ENCODE assay signal across 9 mouse cellular contexts in genomic region chr11:85714312-85714931, GRCm38 (mm10).
A peak's percentile ranks its signal among the peaks of the same experiment; 100 is the strongest.
DNase-seq lines count a peak whose midpoint lies in the region; ATAC-seq and TF ChIP-seq lines count a peak whose summit lies in the region.
"Had no signal": no experiment of that assay in that cellular context is flagged by ENCODE, and none has a peak within 500 bp of the region (broad histone marks: within the 10 kb centered on the region; RNA-seq: fewer than 3 reads in every experiment).

No protein-coding gene starts in this region.

- no peak overlapping the region for H3K4me2 ChIP-seq in forebrain, embryonic 11.5 days (ENCODE audit: low read depth, low read length, severe bottlenecking)
- H3K4me2 ChIP-seq in forebrain, embryonic 13.5 days, result no peak overlapping the region
- no peak overlapping the region for H3K4me2 ChIP-seq in lung, embryonic 15.5 days
- no peak overlapping the region for H3K4me2 ChIP-seq in midbrain, embryonic 16.5 days (ENCODE audit: low read length)

- no peak; the same call in 1 of the 2 replicates for ATAC-seq in forebrain, embryonic 11.5 days (replicated peaks; ENCODE audit: low FRiP score)
- ATAC-seq in forebrain, embryonic 13.5 days, result no peak
- ATAC-seq in lung, embryonic 15.5 days (ENCODE audit: borderline replicate concordance, extremely low read depth, low FRiP score, low TSS enrichment), result no peak
- 0 out of 2 replicates have a peak, but pooled peaks have one; percentile 45 for ATAC-seq in midbrain, embryonic 16.5 days

- TF ChIP-seq CTCF in lung, adult 2 months (IDR thresholded peaks at IDR 0.05; ENCODE audit: insufficient read depth, low read length), result no peak
- TF ChIP-seq CTCF in cerebellum, adult 2 months (IDR thresholded peaks at IDR 0.05; ENCODE audit: borderline replicate concordance, insufficient read depth, low read depth, low read length), result no peak

- peaks cover 86% of the 10 kb centered on the region for H3K27me3 ChIP-seq in forebrain, embryonic 11.5 days (ENCODE audit: control insufficient read depth, insufficient read depth, low read length)
- peaks cover 96% of the 10 kb centered on the region for H3K27me3 ChIP-seq in forebrain, embryonic 13.5 days
- no peaks in the 10 kb centered on the region for H3K27me3 ChIP-seq in lung, embryonic 15.5 days
- H3K27me3 ChIP-seq in midbrain, embryonic 16.5 days (ENCODE audit: control insufficient read depth, insufficient read depth, low read depth, low read length), result peaks cover 22% of the 10 kb centered on the region
- no peaks in the 10 kb centered on the region for H3K27me3 ChIP-seq in cerebellum, adult 2 months (ENCODE audit: control insufficient read depth, insufficient read depth, low read length)

- no peak overlapping the region for H3K9ac ChIP-seq in forebrain, embryonic 11.5 days (ENCODE audit: low read length)
- no peak overlapping the region for H3K9ac ChIP-seq in forebrain, embryonic 13.5 days
- no peak overlapping the region for H3K9ac ChIP-seq in lung, embryonic 15.5 days
- H3K9ac ChIP-seq in midbrain, embryonic 16.5 days (ENCODE audit: low read depth, low read length), result no peak overlapping the region
- H3K9ac ChIP-seq: liver, embryonic 14.5 days had no signal

- H3K4me1 ChIP-seq in forebrain, embryonic 11.5 days (replicated peaks; ENCODE audit: control insufficient read depth, insufficient read depth, low read length), result peaks cover 15% of the 10 kb centered on the region
- H3K4me1 ChIP-seq in forebrain, embryonic 13.5 days, result peaks cover 18% of the 10 kb centered on the region
- H3K4me1 ChIP-seq in lung, embryonic 15.5 days, result peaks cover 49% of the 10 kb centered on the region
- H3K4me1 ChIP-seq in lung, adult 2 months (ENCODE audit: control insufficient read depth, insufficient read depth, low read length), result peaks cover 10% of the 10 kb centered on the region
- peaks cover 11% of the 10 kb centered on the region for H3K4me1 ChIP-seq in midbrain, embryonic 16.5 days (ENCODE audit: control insufficient read depth, insufficient read depth, low read length)
- H3K4me1 ChIP-seq in cerebellum, adult 2 months (ENCODE audit: control insufficient read depth, insufficient read depth, low read length), result peaks cover 7% of the 10 kb centered on the region

- no peaks in the 10 kb centered on the region for H3K36me3 ChIP-seq in forebrain, embryonic 11.5 days (ENCODE audit: control insufficient read depth, insufficient read depth, low read length)
- H3K36me3 ChIP-seq in forebrain, embryonic 13.5 days (ENCODE audit: poor library complexity, severe bottlenecking), result no peaks in the 10 kb centered on the region
- no peaks in the 10 kb centered on the region for H3K36me3 ChIP-seq in lung, embryonic 15.5 days
- H3K36me3 ChIP-seq in midbrain, embryonic 16.5 days (ENCODE audit: control insufficient read depth, insufficient read depth, low read length), result no peaks in the 10 kb centered on the region

- H3K9me3 ChIP-seq in forebrain, embryonic 11.5 days (ENCODE audit: control insufficient read depth, low read length), result no peaks in the 10 kb centered on the region
- no peaks in the 10 kb centered on the region for H3K9me3 ChIP-seq in forebrain, embryonic 13.5 days (replicated peaks)
- no peaks in the 10 kb centered on the region for H3K9me3 ChIP-seq in lung, embryonic 15.5 days
- no peaks in the 10 kb centered on the region for H3K9me3 ChIP-seq in midbrain, embryonic 16.5 days (replicated peaks; ENCODE audit: control insufficient read depth, low read length, poor library complexity, severe bottlenecking)

- H3K4me3 ChIP-seq in forebrain, embryonic 11.5 days (ENCODE audit: low read depth, low read length), result no peak overlapping the region
- no peak overlapping the region for H3K4me3 ChIP-seq in forebrain, embryonic 13.5 days
- no peak overlapping the region for H3K4me3 ChIP-seq in lung, embryonic 15.5 days
- no peak overlapping the region for H3K4me3 ChIP-seq in lung, adult 2 months (replicated peaks; ENCODE audit: extremely low read depth, low read depth, low read length)
- no peak overlapping the region for H3K4me3 ChIP-seq in midbrain, embryonic 16.5 days (ENCODE audit: low read depth, low read length)
- H3K4me3 ChIP-seq in cerebellum, adult 2 months (replicated peaks; ENCODE audit: insufficient read depth, low read depth, low read length), result no peak overlapping the region

- 3% methylated on average over 7 of the region's 7 CpGs for whole genome bisulfite sequencing in forebrain, embryonic 11.5 days
- WGBS in forebrain, embryonic 13.5 days, result 2% methylated on average over 7 of the region's 7 CpGs
- 34% methylated on average over 7 of the region's 7 CpGs for WGBS in lung, embryonic 15.5 days
- 55% methylated on average over 7 of the region's 7 CpGs for WGBS in lung, adult 2 months
- 7% methylated on average over 7 of the region's 7 CpGs for WGBS in midbrain, embryonic 16.5 days
- WGBS in cerebellum, adult 2 months, result 60% methylated on average over 7 of the region's 7 CpGs

- DNase-seq in forebrain, embryonic 11.5 days (ENCODE audit: low spot score), result peak; percentile 65
- DNase-seq in lung, adult 2 months, result no peak
- DNase-seq in adrenal gland, postnatal 25 days, result peak; percentile 27
- DNase-seq in right cerebral cortex, adult 2 months (ENCODE audit: low spot score in 2 of 2), result no peak
- no peak for DNase-seq in cerebellum, adult 2 months

- TF ChIP-seq POLR2A in lung, adult 2 months (IDR thresholded peaks at IDR 0.05; ENCODE audit: borderline replicate concordance, extremely low read depth, low read depth, low read length), result no peak
- no peak for TF ChIP-seq POLR2A in cerebellum, adult 2 months (IDR thresholded peaks at IDR 0.05; ENCODE audit: borderline replicate concordance, insufficient read depth, low read length)

- no peak overlapping the region for H3K27ac ChIP-seq in forebrain, embryonic 11.5 days (ENCODE audit: low read depth, low read length)
- no peak overlapping the region for H3K27ac ChIP-seq in forebrain, embryonic 13.5 days
- H3K27ac ChIP-seq in lung, embryonic 15.5 days, result peak overlapping the region; percentile 96
- H3K27ac ChIP-seq in midbrain, embryonic 16.5 days (ENCODE audit: low read length), result no peak overlapping the region
- no peak overlapping the region for H3K27ac ChIP-seq in cerebellum, adult 2 months (ENCODE audit: insufficient read depth, low read length)
- H3K27ac ChIP-seq: liver, embryonic 14.5 days had no signal

Comparison
In these comparisons a context has a peak if more than half of its experiments do, and no peak if none do; other contexts are left out.
1. DNase-seq: peak in forebrain, embryonic 11.5 days (single experiment) and adrenal gland, postnatal 25 days (single experiment); none in lung, adult 2 months (single experiment), right cerebral cortex, adult 2 months (0 of 2) and cerebellum, adult 2 months (0 of 2).